Mouse (Mus musculus) forebrain, embryonic 14.5 days (tissue): Measurements from ENCODE around the gene Sap30. TPM values are rescaled to one million over a fixed set of nuclear protein-coding genes. Genes with fewer than 3 reads are reported as not detected.
"Not testable (repeated sequence)": the region's sequence is repeated elsewhere in the genome, so short reads cannot be mapped to it uniquely, and the experiment has no call there.

ENCODE experiments used
- ATAC-seq: fragments of 200-750 bp; cut with Nextera tagmentation; 2 replicates; pipeline ENCODE4 v1.8.0; 2017; ENCODE audit warnings: mild to moderate bottlenecking, moderate library complexity
- DNase-seq: peaks from one replicate; pipeline ENCODE4 v3.0.0-alpha.2; 2015; ENCODE audit warnings: low spot score
- H3K27ac ChIP-seq: fragments of 300-500 bp; sonication (generic); 2 replicates; pipeline ENCODE4 v1.5.1; 2014; ENCODE audit warnings: low read depth, mild to moderate bottlenecking, control low read depth, low read length, moderate library complexity
- H3K27me3 ChIP-seq: fragments of 300-500 bp; sonication (generic); replicated peaks from 2 replicates; pipeline ENCODE4 v1.6.1; 2014; ENCODE audit warnings: low read length, control low read depth, mixed read lengths; ENCODE audit not compliant: control insufficient read depth, insufficient read depth
- H3K36me3 ChIP-seq: fragments of 300-500 bp; sonication (generic); 2 replicates; pipeline ENCODE4 v1.6.1; 2014; ENCODE audit warnings: low read length, control low read depth; ENCODE audit not compliant: control insufficient read depth, insufficient read depth
- H3K4me1 ChIP-seq: fragments of 300-500 bp; sonication (generic); 2 replicates; pipeline ENCODE4 v1.6.1; 2014; ENCODE audit warnings: antibody characterized with exemption, low read length, control low read depth; ENCODE audit not compliant: control insufficient read depth, insufficient read depth
- H3K4me2 ChIP-seq: fragments of 300-500 bp; sonication (generic); 2 replicates; pipeline ENCODE4 v1.6.1; 2014; ENCODE audit warnings: mild to moderate bottlenecking, control low read depth, low read length
- H3K4me3 ChIP-seq: fragments of 300-500 bp; sonication (generic); 2 replicates; pipeline ENCODE4 v1.5.1; 2014; ENCODE audit warnings: low read depth, low read length, control low read depth
- H3K9ac ChIP-seq: fragments of 300-500 bp; sonication (generic); 2 replicates; pipeline ENCODE4 v1.6.1; 2014; ENCODE audit warnings: mild to moderate bottlenecking, low read length, control low read depth, moderate library complexity
- H3K9me3 ChIP-seq: fragments of 300-500 bp; sonication (generic); replicated peaks from 2 replicates; pipeline ENCODE4 v1.6.1; 2016; ENCODE audit warnings: low read length, control low read depth, mixed read lengths; ENCODE audit not compliant: control insufficient read depth
- WGBS: fragments of 180-500 bp; shearing (Covaris S2); extraction: QIAGEN DNeasy Blood & Tissue Kit; methylation state at CpG from one replicate; pipeline ENCODE4 v1.1.7; 2014; 5-methylcytosine and 5-hydroxymethylcytosine counted together
- polyA plus RNA-seq: library from polyadenylated mRNA; unstranded; fragments of >200 nt; fragmentation: Nextera tagmentation; extraction: Ambion mirVana; gene quantifications from 2 replicates; pipeline ENCODE4 v1.2.1, GENCODE M21; 2014

Gene Sap30
- polyA plus RNA-seq, 1 experiment from 2014 or later: 91.1 TPM

DNA sequence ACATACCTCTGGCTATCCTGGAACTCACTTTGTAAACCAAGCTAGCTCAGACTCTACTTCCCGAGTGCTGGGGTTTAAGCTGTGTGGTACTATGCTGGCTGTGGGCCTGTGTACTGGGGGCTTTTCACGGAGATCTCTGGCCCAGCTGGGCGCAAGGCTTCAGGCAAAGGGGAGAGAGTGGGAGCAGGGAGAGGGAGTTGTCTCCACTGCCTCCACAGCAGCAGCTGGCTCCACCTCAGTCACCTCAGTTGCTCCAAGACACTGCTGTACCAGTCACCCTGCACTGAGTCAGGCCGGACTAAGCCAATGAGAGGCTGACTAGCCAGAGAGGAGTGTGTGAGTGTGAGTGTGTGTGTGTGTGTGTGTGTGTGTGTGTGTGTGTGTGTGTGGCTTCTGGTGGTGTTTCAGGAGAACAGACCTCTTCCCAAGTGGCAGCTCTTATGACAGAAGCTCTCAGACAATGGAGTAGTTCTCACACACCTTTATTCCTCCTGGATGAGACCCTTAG, 19.9 kb upstream of the Sap30 start:
- Histone ChIP-seq H3K4me1 (no peaks in the 10 kb centered on the region), H3K27ac (no peak overlapping the region), H3K9me3 (no peaks in the 10 kb centered on the region), H3K9ac (no peak overlapping the region), H3K4me3 (no peak overlapping the region), H3K36me3 (no peaks in the 10 kb centered on the region), H3K27me3 (no peaks in the 10 kb centered on the region), H3K4me2 (no peak overlapping the region)
- ATAC-seq (no peak), DNase-seq (no peak)
- 80% methylated on average over 4 of the region's 4 CpGs for WGBS

DNA sequence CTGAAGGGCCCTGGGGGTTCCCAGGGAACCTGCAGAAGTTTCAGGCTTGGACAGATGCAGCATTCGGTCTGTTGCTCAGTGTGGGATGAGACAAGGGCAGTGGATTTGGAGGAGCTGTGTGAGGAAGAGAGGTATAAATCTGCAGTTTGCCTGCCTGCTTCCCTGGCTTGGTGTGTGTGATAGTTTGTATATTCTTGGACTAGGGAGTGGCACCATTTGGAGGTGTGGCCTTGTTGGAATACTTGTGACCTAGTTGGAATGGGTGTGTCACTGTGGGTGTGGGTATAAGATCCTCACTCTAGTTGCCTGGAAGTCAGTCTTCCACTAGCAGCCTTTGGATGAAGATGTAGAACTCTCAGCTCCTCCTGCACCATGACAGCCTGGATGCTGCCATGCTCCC, 17.8 kb upstream of the Sap30 start:
- H3K27ac ChIP-seq, H3K9me3 ChIP-seq, DNase-seq, H3K4me2 ChIP-seq, H3K4me3 ChIP-seq, H3K4me1 ChIP-seq, ATAC-seq, H3K27me3 ChIP-seq, H3K36me3 ChIP-seq, H3K9ac ChIP-seq: not testable (repeated sequence)
- WGBS: 74% methylated on average over 1 of the region's 1 CpGs

DNA sequence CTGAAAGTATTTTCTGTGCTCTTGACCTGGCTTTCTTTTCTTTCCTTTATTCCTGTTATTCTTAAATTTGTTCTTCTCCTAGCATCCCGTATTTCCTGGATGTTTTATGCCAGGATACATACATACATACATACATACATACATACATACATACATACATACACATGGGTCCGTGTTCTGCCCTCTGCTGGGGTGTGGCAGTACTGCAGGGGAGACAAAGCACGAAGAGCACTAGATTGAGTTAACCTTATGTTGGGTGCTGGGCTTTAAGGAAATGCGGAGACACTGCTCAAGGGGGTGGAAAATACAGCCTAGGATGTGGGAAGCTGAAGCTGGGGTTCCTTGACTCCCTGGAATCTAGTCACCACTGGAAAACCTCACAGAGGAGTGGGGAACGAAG, 16.0 kb upstream of the Sap30 start:
- H3K9me3 ChIP-seq: no peaks in the 10 kb centered on the region
- H3K27ac ChIP-seq: no peak overlapping the region
- no peaks in the 10 kb centered on the region for H3K4me1 ChIP-seq
- 49% methylated on average over 5 of the region's 5 CpGs for WGBS
- H3K9ac ChIP-seq: no peak overlapping the region
- ATAC-seq (no peak), DNase-seq (peak; percentile 67)
- no peaks in the 10 kb centered on the region for H3K27me3 ChIP-seq
- no peaks in the 10 kb centered on the region for H3K36me3 ChIP-seq
- H3K4me2 ChIP-seq: no peak overlapping the region
- H3K4me3 ChIP-seq: no peak overlapping the region

DNA sequence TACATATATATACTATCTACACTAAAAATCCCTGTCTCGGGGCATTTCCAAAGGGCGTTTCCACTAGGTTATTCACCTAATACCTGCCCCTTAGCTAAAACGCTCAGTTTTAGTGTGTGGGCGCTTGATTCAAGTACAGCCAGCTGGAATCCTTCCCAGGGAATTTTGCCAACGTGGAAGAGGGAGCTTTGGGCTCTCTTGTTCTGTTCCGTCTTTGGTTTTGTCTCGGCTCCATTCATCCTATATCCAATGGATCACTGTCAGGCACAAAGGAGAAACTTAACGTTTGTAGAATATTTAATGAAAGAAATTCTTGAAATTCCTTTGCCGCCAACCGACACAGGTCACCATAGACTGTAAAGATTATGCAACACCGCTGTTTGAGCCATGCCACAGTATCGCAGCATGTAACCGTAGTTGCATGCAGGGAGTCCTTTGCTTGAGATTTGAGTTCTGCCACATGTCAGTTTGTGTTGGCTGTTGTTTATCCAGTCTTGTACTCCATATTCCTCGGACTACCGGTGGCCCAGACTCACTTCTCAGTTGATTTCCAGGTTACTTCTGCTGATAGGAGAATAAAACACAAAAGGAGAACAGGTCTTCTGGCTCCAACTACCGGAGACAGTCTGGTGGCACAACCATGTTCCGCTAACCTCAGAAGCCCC, 11.3 kb upstream of the Sap30 start:
- peak overlapping the region; percentile 28 for H3K4me2 ChIP-seq
- DNase-seq (peak; percentile 89), ATAC-seq (peak; percentile 87)
- H3K9ac ChIP-seq: peak overlapping the region; percentile 17; the same call in 1 of the 2 replicates
- H3K4me1 ChIP-seq: peaks cover 4% of the 10 kb centered on the region; the same call in 1 of the 2 replicates
- H3K27me3 ChIP-seq: no peaks in the 10 kb centered on the region
- H3K36me3 ChIP-seq: no peaks in the 10 kb centered on the region
- no peaks in the 10 kb centered on the region for H3K9me3 ChIP-seq
- 18% methylated on average over 17 of the region's 17 CpGs for WGBS
- H3K4me3 ChIP-seq: peak overlapping the region; percentile 5; the same call in 1 of the 2 replicates
- H3K27ac ChIP-seq: peak overlapping the region; percentile 63; the same call in 1 of the 2 replicates

DNA sequence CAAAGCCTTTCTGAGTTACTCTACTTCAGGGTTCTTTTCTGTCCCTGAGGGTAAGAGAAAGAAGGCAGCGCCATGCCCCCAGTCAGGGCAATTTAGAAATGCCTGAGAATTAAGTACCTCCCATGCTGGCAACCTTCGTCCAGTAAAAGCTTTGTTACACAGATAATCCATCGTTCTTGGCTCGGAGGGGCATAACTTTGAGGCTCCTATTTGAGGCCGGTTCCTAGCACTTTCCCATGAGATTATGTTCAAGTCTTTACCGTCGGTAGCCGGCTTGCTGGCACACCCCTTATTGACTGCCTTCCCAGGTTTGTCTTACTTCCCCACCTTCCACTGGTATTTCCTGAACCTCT, 10.8 kb upstream of the Sap30 start:
- Histone ChIP-seq H3K36me3 (no peaks in the 10 kb centered on the region), H3K27ac (0 out of 2 replicates have a peak overlapping the region, but pooled peaks have one; percentile 63), H3K4me3 (peak overlapping the region; percentile 5; the same call in 1 of the 2 replicates), H3K4me1 (peaks cover 4% of the 10 kb centered on the region; the same call in 1 of the 2 replicates), H3K9ac (no peak overlapping the region; the same call in 1 of the 2 replicates), H3K9me3 (no peaks in the 10 kb centered on the region), H3K27me3 (no peaks in the 10 kb centered on the region), H3K4me2 (peak overlapping the region; percentile 28)
- WGBS: 18% methylated on average over 8 of the region's 8 CpGs
- DNase-seq (peak; percentile 72), ATAC-seq (peak; percentile 65)

DNA sequence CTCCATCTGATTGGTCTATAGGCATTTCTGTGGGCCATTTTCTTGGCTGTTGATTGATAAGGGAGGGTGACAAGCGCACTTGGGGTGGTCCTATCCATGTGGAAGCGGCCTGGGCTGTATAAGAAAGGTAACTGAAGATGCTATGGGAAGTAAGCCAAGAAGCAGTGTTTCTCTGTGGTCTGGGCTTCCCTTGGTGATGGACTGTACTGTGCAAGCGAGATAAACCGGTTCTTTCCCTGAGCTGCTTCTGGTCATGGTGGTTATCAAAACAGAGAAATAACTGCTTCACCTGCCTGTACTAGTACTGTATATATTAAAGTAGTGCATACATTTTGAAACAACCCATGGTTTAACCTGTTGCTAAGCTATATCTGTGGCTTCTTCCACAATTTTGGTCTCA, 4.2 kb upstream of the Sap30 start:
- WGBS: 95% methylated on average over 4 of the region's 4 CpGs
- no peak overlapping the region for H3K4me3 ChIP-seq
- H3K9me3 ChIP-seq: no peaks in the 10 kb centered on the region
- H3K36me3 ChIP-seq: no peaks in the 10 kb centered on the region
- DNase-seq: no peak
- H3K27ac ChIP-seq: no peak overlapping the region
- no peaks in the 10 kb centered on the region for H3K4me1 ChIP-seq
- H3K27me3 ChIP-seq: no peaks in the 10 kb centered on the region
- no peak overlapping the region for H3K9ac ChIP-seq
- no peak overlapping the region for H3K4me2 ChIP-seq
- ATAC-seq: no peak

DNA sequence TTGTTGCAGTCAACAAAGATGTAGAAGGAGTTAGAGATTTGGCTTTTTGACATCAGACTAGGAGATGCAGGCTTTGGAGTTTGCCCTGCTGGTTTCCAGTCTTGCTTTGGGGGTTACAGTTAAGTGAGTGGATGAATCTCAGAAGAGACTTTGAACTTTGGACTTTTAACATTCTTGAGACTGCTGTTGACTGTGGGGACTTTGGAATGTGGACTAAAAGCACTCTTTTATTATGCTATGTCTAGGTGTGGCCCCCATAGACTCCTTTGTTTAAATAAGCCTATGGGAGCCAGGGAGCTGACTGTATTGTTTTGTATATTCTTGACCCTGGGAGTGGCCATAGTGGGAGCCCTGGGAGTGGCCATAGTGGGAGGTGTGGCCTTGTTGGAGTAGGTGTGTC, 2.2 kb upstream of the Sap30 start:
- Histone ChIP-seq H3K9ac (no peak overlapping the region), H3K36me3 (no peaks in the 10 kb centered on the region), H3K9me3 (no peaks in the 10 kb centered on the region), H3K27ac (no peak overlapping the region), H3K4me3 (no peak overlapping the region), H3K4me1 (peaks cover 8% of the 10 kb centered on the region), H3K27me3 (no peaks in the 10 kb centered on the region), H3K4me2 (no peak overlapping the region)
- ATAC-seq (no peak), DNase-seq (no peak)

DNA sequence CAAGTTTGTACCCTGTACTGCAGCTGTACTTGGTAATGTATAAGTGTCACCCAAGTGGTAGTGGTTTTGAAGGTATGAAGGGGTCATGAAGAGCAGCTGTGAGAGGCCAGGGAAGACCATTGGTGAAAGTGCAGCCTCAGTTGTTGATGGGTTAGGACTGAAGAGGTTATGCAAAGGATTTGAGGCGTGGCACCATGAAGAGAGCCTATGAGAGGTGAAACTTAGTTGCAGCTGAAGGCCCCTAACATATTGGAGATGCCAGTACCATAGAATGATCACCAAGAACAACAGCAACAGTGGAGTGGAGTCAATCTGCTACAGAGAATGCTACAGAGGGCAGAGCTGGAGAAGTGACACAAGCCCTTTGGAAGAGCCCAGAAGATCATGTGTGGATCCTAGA, 1.7 kb upstream of the Sap30 start:
- no peak for ATAC-seq
- no peak overlapping the region for H3K9ac ChIP-seq
- DNase-seq: no peak
- no peak overlapping the region for H3K4me3 ChIP-seq
- H3K4me2 ChIP-seq: no peak overlapping the region
- no peaks in the 10 kb centered on the region for H3K27me3 ChIP-seq
- H3K36me3 ChIP-seq: no peaks in the 10 kb centered on the region
- 94% methylated on average over 1 of the region's 1 CpGs for WGBS
- no peak overlapping the region for H3K27ac ChIP-seq
- H3K9me3 ChIP-seq: no peaks in the 10 kb centered on the region
- peaks cover 8% of the 10 kb centered on the region for H3K4me1 ChIP-seq

DNA sequence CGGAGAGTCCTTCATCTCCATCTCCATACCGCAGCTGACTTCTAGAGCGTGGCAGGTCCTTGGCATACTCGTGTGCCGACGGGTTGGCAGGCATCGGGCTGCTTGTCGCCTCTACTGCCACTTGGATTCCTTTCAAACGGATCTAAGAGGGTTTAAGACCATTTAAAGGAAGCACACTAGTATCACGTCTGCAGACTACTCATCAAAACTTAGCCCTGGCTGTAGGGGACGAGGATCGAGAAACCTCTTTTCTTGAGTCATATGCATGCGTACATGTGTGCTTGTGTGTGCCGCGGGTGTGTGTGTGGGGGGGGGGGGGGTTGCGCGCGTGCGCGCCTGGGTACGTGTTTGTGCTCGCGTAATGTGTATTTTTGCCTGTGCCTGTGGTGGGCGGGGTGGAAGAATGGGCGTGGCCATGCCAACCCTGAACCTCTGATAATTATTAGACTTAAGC, 679 bp upstream of the Sap30 start:
- Histone ChIP-seq H3K36me3 (peaks cover 4% of the 10 kb centered on the region), H3K27me3 (no peaks in the 10 kb centered on the region), H3K9ac (peak overlapping the region; percentile 70), H3K4me3 (peak overlapping the region; percentile 92), H3K4me2 (peak overlapping the region; percentile 72), H3K27ac (peak overlapping the region; percentile 99), H3K4me1 (peaks cover 8% of the 10 kb centered on the region), H3K9me3 (no peaks in the 10 kb centered on the region)
- WGBS: under 1% methylated on average over 25 of the region's 25 CpGs
- peak; percentile 78 for DNase-seq
- peak; percentile 58 for ATAC-seq
